Mouse (Mus musculus) cortical plate, adult 2 months (tissue): ENCODE measurements at regions not wholly inside any gene's neighbourhood (a gene's known extent, or its start where the extent isn't known, plus 50 kb on each side); places are given as distances from the start of the nearest gene placed in this dataset.

Experiments
- CTCF ChIP-seq: fragments of 200-500 bp; IDR thresholded peaks from 2 replicates; pipeline ENCODE4 v1.5.1; 2011; ENCODE audit warnings: mild to moderate bottlenecking, control low read depth, low read length; ENCODE audit not compliant: insufficient read depth; ENCODE audit errors: extremely low read depth
- POLR2A ChIP-seq: fragments of 200-500 bp; IDR thresholded peaks from 2 replicates; pipeline ENCODE4 v1.6.1; 2011; ENCODE audit warnings: mild to moderate bottlenecking, low read length, control low read depth; ENCODE audit not compliant: insufficient read depth; ENCODE audit errors: extremely low read depth

- no peak for TF ChIP-seq CTCF
- TF ChIP-seq POLR2A, result no peak
These were observed 134.1 kb upstream of the Zranb2 start for GRCm38 (mm10) chr3:157399909-157400308.
